Mouse (Mus musculus) embryonic facial prominence, embryonic 14.5 days (tissue): ENCODE measurements around the gene Hoxd8. TPM values are rescaled to one million over a fixed set of nuclear protein-coding genes. Genes with fewer than 3 reads are reported as not detected.

Experiments
- ATAC-seq: fragments of 200-750 bp; cut with Nextera tagmentation; 2 replicates; pipeline ENCODE4 v1.8.0; 2017; ENCODE audit warnings: low read depth, moderate number of reproducible peaks, moderate TSS enrichment
- DNase-seq: peaks from one replicate; pipeline ENCODE4 v3.0.0-alpha.2; 2015; ENCODE audit warnings: low spot score
- H3K27ac ChIP-seq: fragments of 300-500 bp; sonication (generic); replicated peaks from 2 replicates; pipeline ENCODE4 v1.5.1; 2014; ENCODE audit warnings: low read depth, mild to moderate bottlenecking, low read length, moderate library complexity
- H3K27me3 ChIP-seq: fragments of 300-500 bp; sonication (generic); replicated peaks from 2 replicates; pipeline ENCODE4 v1.6.1; 2014; ENCODE audit warnings: low read length; ENCODE audit not compliant: control insufficient read depth, insufficient read depth
- H3K36me3 ChIP-seq: fragments of 300-500 bp; sonication (generic); 2 replicates; pipeline ENCODE4 v1.6.1; 2014; ENCODE audit warnings: low read length, mixed read lengths; ENCODE audit not compliant: control insufficient read depth, insufficient read depth
- H3K4me1 ChIP-seq: fragments of 300-500 bp; sonication (generic); 2 replicates; pipeline ENCODE4 v1.6.1; 2014; ENCODE audit warnings: antibody characterized with exemption, low read length; ENCODE audit not compliant: control insufficient read depth, insufficient read depth
- H3K4me2 ChIP-seq: fragments of 300-500 bp; sonication (generic); 2 replicates; pipeline ENCODE4 v1.6.1; 2014; ENCODE audit warnings: low read depth, mild to moderate bottlenecking, low read length, moderate library complexity, mixed read lengths
- H3K4me3 ChIP-seq: fragments of 300-500 bp; sonication (generic); 2 replicates; pipeline ENCODE4 v1.5.1; 2014; ENCODE audit warnings: low read depth, mild to moderate bottlenecking, low read length
- H3K9ac ChIP-seq: fragments of 300-500 bp; sonication (generic); 2 replicates; pipeline ENCODE4 v1.6.1; 2014; ENCODE audit warnings: low read depth, mild to moderate bottlenecking, low read length, moderate library complexity, mixed read lengths
- H3K9me3 ChIP-seq: fragments of 300-500 bp; sonication (generic); 2 replicates; pipeline ENCODE4 v1.6.1; 2016; ENCODE audit warnings: low read length; ENCODE audit not compliant: control insufficient read depth
- WGBS: fragments of 180-500 bp; shearing (Covaris S2); extraction: QIAGEN DNeasy Blood & Tissue Kit; methylation state at CpG from one replicate; pipeline ENCODE4 v1.1.7; 2014; 5-methylcytosine and 5-hydroxymethylcytosine counted together
- polyA plus RNA-seq: library from polyadenylated mRNA; unstranded; fragments of >200 nt; fragmentation: Nextera tagmentation; extraction: Ambion mirVana; gene quantifications from 2 replicates; pipeline ENCODE4 v1.2.1, GENCODE M21; 2014

Gene Hoxd8
- polyA plus RNA-seq, 1 experiment from 2014 or later: 8.7 TPM

DNA sequence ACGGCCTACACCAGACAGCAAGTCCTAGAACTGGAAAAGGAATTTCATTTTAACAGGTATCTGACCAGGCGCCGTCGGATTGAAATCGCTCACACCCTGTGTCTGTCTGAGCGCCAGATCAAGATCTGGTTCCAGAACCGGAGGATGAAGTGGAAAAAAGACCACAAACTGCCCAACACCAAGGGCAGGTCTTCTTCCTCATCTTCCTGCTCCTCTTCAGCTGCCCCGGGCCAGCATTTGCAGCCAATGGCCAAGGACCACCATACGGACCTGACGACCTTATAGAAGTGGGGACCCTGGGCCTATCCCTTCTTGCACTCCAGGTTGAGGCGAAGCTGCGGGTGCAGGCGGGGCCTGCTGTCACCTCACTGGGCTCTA is 23.9 kb downstream of the Hoxd8 start:
- Histone ChIP-seq H3K9me3 (no peaks in the 10 kb centered on the region), H3K4me2 (peak overlapping the region; percentile 40; the same call in 1 of the 2 replicates), H3K36me3 (no peaks in the 10 kb centered on the region), H3K9ac (no peak overlapping the region), H3K4me1 (0 out of 2 replicates have a peak, but pooled peaks cover 4% of the 10 kb centered on the region), H3K27me3 (peaks cover 99% of the 10 kb centered on the region), H3K27ac (no peak overlapping the region), H3K4me3 (peak overlapping the region; percentile 29; the same call in 1 of the 2 replicates)
- DNase-seq (no peak), ATAC-seq (no peak)
- WGBS: 11% methylated on average over 13 of the region's 13 CpGs

- Histone ChIP-seq H3K9me3 (no peaks in the 10 kb centered on the region), H3K4me3 (no peak overlapping the region), H3K27me3 (peaks cover 97% of the 10 kb centered on the region), H3K9ac (no peak overlapping the region), H3K36me3 (no peaks in the 10 kb centered on the region), H3K4me1 (0 out of 2 replicates have a peak, but pooled peaks cover 4% of the 10 kb centered on the region), H3K4me2 (no peak overlapping the region), H3K27ac (no peak overlapping the region)
- DNase-seq (no peak), ATAC-seq (no peak)
- WGBS: 6% methylated on average over 8 of the region's 8 CpGs
Observed at GRCm38 (mm10) chr2:74730331-74730730, 25.9 kb downstream of the Hoxd8 start.

DNA sequence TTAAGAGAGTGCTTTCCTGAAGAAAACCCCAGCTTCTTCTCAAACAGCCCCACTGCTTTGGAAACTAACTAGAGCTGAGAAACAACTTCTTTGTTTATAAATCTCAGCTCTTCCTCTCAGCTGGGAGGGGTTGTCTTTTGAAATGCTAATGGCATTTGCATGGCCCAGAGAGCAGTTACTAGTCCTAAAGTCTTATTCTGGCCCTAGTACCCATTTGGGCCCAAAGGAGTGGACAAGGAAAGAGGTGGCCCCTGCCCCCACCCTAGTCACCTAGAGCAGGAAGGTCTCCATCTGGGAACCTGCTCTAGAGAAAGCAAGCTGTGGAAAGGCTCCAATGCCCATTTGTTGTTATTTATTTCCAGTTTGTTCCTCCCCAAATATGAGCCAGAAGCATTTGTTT is 26.6 kb downstream of the Hoxd8 start:
- Histone ChIP-seq H3K4me3 (no peak overlapping the region), H3K4me1 (peaks cover 4% of the 10 kb centered on the region; the same call in 1 of the 2 replicates), H3K4me2 (no peak overlapping the region; the same call in 1 of the 2 replicates), H3K27ac (no peak overlapping the region), H3K27me3 (peaks cover 97% of the 10 kb centered on the region), H3K9ac (no peak overlapping the region), H3K36me3 (no peaks in the 10 kb centered on the region), H3K9me3 (no peaks in the 10 kb centered on the region)
- no peak for DNase-seq
- ATAC-seq: no peak

DNA sequence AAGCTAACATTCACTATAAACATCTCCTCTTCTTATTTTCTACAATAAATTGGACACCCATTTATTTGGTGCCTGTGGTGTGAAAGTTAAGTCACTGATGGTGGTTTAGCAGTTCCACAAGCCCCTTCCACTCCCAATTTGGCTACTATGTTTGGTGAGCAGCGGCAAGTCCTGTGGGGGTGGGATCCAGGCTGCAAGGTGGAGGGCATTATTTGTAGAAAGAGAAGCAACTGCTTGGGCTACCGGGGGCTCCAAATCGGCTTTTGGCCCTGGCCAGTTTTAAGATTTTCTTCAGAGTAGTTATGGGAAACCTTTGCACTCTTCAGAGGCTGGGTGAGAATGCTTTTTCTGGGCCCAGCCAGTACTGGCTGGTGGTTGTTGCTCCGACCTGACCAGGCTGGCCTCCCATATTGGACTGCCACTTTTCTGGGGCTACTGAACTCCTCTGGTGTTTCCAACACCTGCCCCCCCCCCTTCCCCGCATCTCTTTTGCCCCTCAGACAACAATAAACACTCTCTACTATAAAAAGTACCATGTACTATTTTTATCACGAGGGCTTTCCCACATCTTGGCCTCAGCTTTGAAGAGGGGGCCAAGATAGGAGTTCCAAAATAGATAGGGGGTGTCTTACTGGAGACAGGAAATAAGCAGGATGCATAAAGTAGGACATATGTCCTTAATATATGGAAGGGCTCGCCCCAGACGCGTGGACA is 27.5 kb downstream of the Hoxd8 start:
- WGBS: 5% methylated on average over 9 of the region's 9 CpGs
- no peak overlapping the region for H3K9ac ChIP-seq
- H3K36me3 ChIP-seq: no peaks in the 10 kb centered on the region
- peak overlapping the region; percentile 46; the same call in 1 of the 2 replicates for H3K4me2 ChIP-seq
- H3K27ac ChIP-seq: no peak overlapping the region
- peak overlapping the region; percentile 28; the same call in 1 of the 2 replicates for H3K4me3 ChIP-seq
- H3K27me3 ChIP-seq: peaks cover 97% of the 10 kb centered on the region
- no peak for DNase-seq
- ATAC-seq: no peak
- H3K4me1 ChIP-seq: peaks cover 1% of the 10 kb centered on the region; the same call in 1 of the 2 replicates
- H3K9me3 ChIP-seq: no peaks in the 10 kb centered on the region

DNA sequence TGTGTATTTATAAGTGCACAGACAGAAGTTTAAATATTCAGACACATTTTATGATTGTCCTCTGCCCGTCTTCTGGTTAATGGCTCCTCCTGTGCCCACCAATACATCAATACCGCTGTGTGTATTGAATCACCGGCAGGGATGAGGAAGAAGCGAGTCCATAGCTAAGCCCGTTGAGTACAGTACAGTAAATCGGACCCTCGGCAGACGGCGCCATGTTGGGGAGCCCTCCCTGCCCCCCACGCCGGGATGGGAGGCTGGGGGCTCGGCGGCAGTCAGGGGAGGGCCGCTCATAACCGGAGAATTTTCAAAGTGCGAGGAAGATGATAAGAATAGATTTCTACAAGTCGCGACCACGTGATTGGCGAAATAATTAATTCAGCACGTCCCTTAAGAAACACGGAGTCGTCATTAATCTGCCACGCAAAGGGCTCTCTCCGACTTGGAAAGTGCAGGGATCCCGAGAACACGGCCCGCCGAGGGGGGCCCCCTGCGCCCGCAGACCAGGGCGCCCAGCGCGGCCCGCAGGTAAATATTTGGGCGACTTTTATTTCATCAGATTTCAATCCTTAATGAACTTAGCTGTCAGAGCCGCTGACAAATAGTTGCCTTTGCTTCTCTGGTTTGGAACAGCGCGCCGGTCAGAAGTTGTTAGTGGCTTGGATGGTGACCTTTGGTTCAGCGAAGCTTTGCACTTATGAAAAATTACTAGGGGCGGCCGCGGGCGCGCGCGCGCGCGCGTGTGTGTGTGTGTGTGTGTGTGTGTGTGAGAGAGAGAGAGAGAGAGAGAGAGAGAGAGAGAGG is 28.3 kb downstream of the Hoxd8 start:
- under 1% methylated on average over 52 of the region's 52 CpGs for WGBS
- H3K4me2 ChIP-seq: peak overlapping the region; percentile 46

DNA sequence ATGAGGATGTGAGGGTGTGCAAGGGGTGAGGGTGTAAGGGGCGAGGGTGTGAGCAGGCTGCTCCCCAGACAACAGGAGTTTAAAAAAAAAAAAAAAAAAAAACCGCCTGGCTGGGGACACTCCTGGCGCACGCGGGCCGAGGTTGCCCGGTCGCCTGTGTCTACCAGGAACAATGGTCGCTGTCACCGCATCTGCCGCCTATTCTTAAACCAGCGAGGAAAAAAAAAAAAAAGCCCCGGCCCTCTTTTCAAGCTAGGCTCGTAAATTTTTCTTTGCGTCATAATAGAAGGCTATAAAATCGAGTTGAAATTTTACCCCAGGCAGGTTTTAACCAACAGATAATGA is 28.9 kb downstream of the Hoxd8 start:
- no peak overlapping the region; the same call in 1 of the 2 replicates for H3K27ac ChIP-seq
- H3K4me3 ChIP-seq: peak overlapping the region; percentile 28
- no peaks in the 10 kb centered on the region for H3K36me3 ChIP-seq
- peaks cover 97% of the 10 kb centered on the region for H3K27me3 ChIP-seq
- no peaks in the 10 kb centered on the region for H3K9me3 ChIP-seq
- 1% methylated on average over 16 of the region's 16 CpGs for WGBS
- no peak for ATAC-seq
- peak overlapping the region; percentile 19; the same call in 1 of the 2 replicates for H3K9ac ChIP-seq
- H3K4me1 ChIP-seq: no peaks in the 10 kb centered on the region; the same call in 1 of the 2 replicates
- DNase-seq: no peak
- H3K4me2 ChIP-seq: peak overlapping the region; percentile 46

More for the DNA sequence above, 28.3 kb downstream of the Hoxd8 start:
- no peaks in the 10 kb centered on the region for H3K36me3 ChIP-seq
- H3K9me3 ChIP-seq: no peaks in the 10 kb centered on the region
- H3K27ac ChIP-seq: no peak overlapping the region; the same call in none of the 2 replicates
- peaks cover 97% of the 10 kb centered on the region for H3K27me3 ChIP-seq
- peak overlapping the region; percentile 28 for H3K4me3 ChIP-seq
- DNase-seq (no peak), ATAC-seq (no peak)
- H3K9ac ChIP-seq: peak overlapping the region; percentile 19; the same call in 1 of the 2 replicates
- H3K4me1 ChIP-seq: no peaks in the 10 kb centered on the region; the same call in 1 of the 2 replicates

DNA sequence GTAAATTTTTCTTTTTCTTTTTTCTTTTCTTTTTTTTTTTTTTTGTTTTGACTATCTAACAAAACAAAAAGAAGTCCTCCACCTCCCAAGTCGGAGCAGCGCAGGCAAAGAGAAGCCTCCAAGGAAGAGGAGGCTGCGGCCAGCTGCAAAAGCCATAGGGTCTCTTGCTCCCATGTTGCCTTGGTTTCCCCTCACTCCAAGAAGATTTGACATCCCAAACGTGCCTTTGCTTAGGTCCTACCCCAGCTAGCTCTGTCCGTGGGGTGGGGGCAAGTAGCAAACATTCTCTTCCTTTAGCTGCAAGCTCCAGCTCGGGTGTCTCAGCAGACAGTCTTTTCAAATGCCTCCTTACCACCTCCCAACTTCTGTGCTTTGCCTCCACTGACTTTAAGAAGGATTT is 29.4 kb downstream of the Hoxd8 start:
- Histone ChIP-seq H3K36me3 (no peaks in the 10 kb centered on the region), H3K9ac (no peak overlapping the region), H3K9me3 (no peaks in the 10 kb centered on the region), H3K4me3 (0 out of 2 replicates have a peak overlapping the region, but pooled peaks have one; percentile 28), H3K27me3 (peaks cover 97% of the 10 kb centered on the region), H3K4me1 (no peaks in the 10 kb centered on the region; the same call in 1 of the 2 replicates), H3K4me2 (peak overlapping the region; percentile 46; the same call in 1 of the 2 replicates), H3K27ac (no peak overlapping the region)
- WGBS: 2% methylated on average over 6 of the region's 6 CpGs
- ATAC-seq (no peak), DNase-seq (no peak)

GRCm38 (mm10) chr2:74734451-74734850 is 30.0 kb downstream of the Hoxd8 start:
- ATAC-seq (no peak), DNase-seq (no peak)
- H3K4me1 ChIP-seq: no peaks in the 10 kb centered on the region; the same call in 1 of the 2 replicates
- H3K36me3 ChIP-seq: no peaks in the 10 kb centered on the region
- peak overlapping the region; percentile 46; the same call in 1 of the 2 replicates for H3K4me2 ChIP-seq
- no peak overlapping the region for H3K9ac ChIP-seq
- H3K9me3 ChIP-seq: no peaks in the 10 kb centered on the region
- 1% methylated on average over 13 of the region's 13 CpGs for WGBS
- no peak overlapping the region; the same call in none of the 2 replicates for H3K4me3 ChIP-seq
- H3K27me3 ChIP-seq: peaks cover 97% of the 10 kb centered on the region
- peak overlapping the region; percentile 39; the same call in 1 of the 2 replicates for H3K27ac ChIP-seq
